Comparison of ENCODE assay signal across 9 mouse cellular contexts in the genomic region with DNA sequence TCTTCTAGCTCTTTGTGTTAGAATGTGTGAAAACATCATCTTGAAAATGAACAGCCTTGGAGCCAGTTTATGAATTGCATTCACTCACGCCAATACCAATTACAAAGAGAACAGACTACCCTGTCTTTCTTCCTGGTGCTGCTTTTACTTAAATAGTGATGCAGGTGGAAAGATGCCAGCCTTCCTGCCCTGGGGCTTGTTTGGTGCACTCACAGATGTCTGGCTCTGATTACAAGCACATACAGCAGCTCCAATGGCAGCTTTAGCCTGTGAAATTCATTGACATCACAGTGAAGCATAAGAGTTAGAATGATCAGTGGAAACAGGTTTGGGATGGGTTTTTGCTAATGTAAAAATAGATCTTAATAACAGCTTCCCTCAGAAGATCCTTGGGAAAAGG.
DNase-seq lines count a peak whose midpoint lies in the region; ATAC-seq and TF ChIP-seq lines count a peak whose summit lies in the region.
"Had no signal": no experiment of that assay in that cellular context is flagged by ENCODE, and none has a peak within 500 bp of the region (broad histone marks: within the 10 kb centered on the region; RNA-seq: fewer than 3 reads in every experiment).

No protein-coding gene starts in this region.

- no peaks in the 10 kb centered on the region for H3K27me3 ChIP-seq in cerebellum, adult 2 months (ENCODE audit: control insufficient read depth, insufficient read depth, low read length)
- H3K27me3 ChIP-seq in neural tube, embryonic 15.5 days (replicated peaks) = no peaks in the 10 kb centered on the region
- H3K27me3 ChIP-seq in heart, embryonic 10.5 days (ENCODE audit: insufficient read depth, poor library complexity, severe bottlenecking) = no peaks in the 10 kb centered on the region
- H3K27me3 ChIP-seq: liver, embryonic 13.5 days had no signal

- 33% methylated on average over 1 of the region's 1 CpGs for WGBS in cerebellum, adult 2 months
- 31% methylated on average over 1 of the region's 1 CpGs for WGBS in neural tube, embryonic 15.5 days
- WGBS in heart, embryonic 10.5 days = 86% methylated on average over 1 of the region's 1 CpGs

- no peak for TF ChIP-seq CTCF in cerebellum, adult 2 months (IDR thresholded peaks at IDR 0.05; ENCODE audit: borderline replicate concordance, insufficient read depth, low read depth, low read length)

- peak; percentile 14 to 42 for DNase-seq in cerebellum, adult 2 months
- no peak for DNase-seq in cerebellum, adult 8-10 months
- DNase-seq in right cerebral cortex, postnatal 10 days (ENCODE audit: low spot score in 2 of 2) = peak; percentile 36 to 37
- DNase-seq in right cerebral cortex, postnatal 25 days = no peak
- DNase-seq in hindlimb bud, embryonic 11.5 days (ENCODE audit: extremely low spot score, low read depth, low spot score) = peak; percentile 6
- no peak for DNase-seq in heart, embryonic 10.5 days (ENCODE audit: low spot score)
- DNase-seq in layer of hippocampus, adult 8-10 months (ENCODE audit: low spot score in 2 of 2) = no peak
- DNase-seq: liver, embryonic 13.5 days had no signal

- H3K9me3 ChIP-seq in neural tube, embryonic 15.5 days (replicated peaks) = no peaks in the 10 kb centered on the region
- no peaks in the 10 kb centered on the region for H3K9me3 ChIP-seq in heart, embryonic 10.5 days
- H3K9me3 ChIP-seq: liver, embryonic 13.5 days had no signal

- no peaks in the 10 kb centered on the region for H3K4me1 ChIP-seq in cerebellum, adult 2 months (ENCODE audit: control insufficient read depth, insufficient read depth, low read length)
- no peaks in the 10 kb centered on the region for H3K4me1 ChIP-seq in neural tube, embryonic 15.5 days
- no peaks in the 10 kb centered on the region for H3K4me1 ChIP-seq in heart, embryonic 10.5 days
- H3K4me1 ChIP-seq: liver, embryonic 13.5 days had no signal

- H3K9ac ChIP-seq in neural tube, embryonic 15.5 days (replicated peaks) = no peak overlapping the region
- H3K9ac ChIP-seq: liver, embryonic 13.5 days had no signal

- peak; percentile 72 for ATAC-seq in neural tube, embryonic 15.5 days (ENCODE audit: low FRiP score)

- H3K4me2 ChIP-seq in neural tube, embryonic 15.5 days = no peak overlapping the region
- H3K4me2 ChIP-seq: liver, embryonic 13.5 days had no signal

- H3K36me3 ChIP-seq in neural tube, embryonic 15.5 days = no peaks in the 10 kb centered on the region
- H3K36me3 ChIP-seq in heart, embryonic 10.5 days = no peaks in the 10 kb centered on the region
- H3K36me3 ChIP-seq: liver, embryonic 13.5 days had no signal

- no peak overlapping the region for H3K27ac ChIP-seq in cerebellum, adult 2 months (ENCODE audit: insufficient read depth, low read length)
- H3K27ac ChIP-seq in neural tube, embryonic 15.5 days (replicated peaks) = peak overlapping the region; percentile 37; the same call in 1 of the 2 replicates
- H3K27ac ChIP-seq in heart, embryonic 10.5 days = no peak overlapping the region
- H3K27ac ChIP-seq: liver, embryonic 13.5 days had no signal

- H3K4me3 ChIP-seq in cerebellum, adult 2 months (replicated peaks; ENCODE audit: insufficient read depth, low read depth, low read length) = no peak overlapping the region
- no peak overlapping the region for H3K4me3 ChIP-seq in neural tube, embryonic 15.5 days (replicated peaks)
- H3K4me3 ChIP-seq in heart, embryonic 10.5 days = no peak overlapping the region
- H3K4me3 ChIP-seq: liver, embryonic 13.5 days had no signal

- no peak for TF ChIP-seq POLR2A in cerebellum, adult 2 months (IDR thresholded peaks at IDR 0.05; ENCODE audit: borderline replicate concordance, insufficient read depth, low read length)

Comparison
In these comparisons a context has a peak if more than half of its experiments do, and no peak if none do; other contexts are left out.
1. DNase-seq: peak in cerebellum, adult 2 months (2 of 2), right cerebral cortex, postnatal 10 days (2 of 2) and hindlimb bud, embryonic 11.5 days (single experiment); none in cerebellum, adult 8-10 months (single experiment), right cerebral cortex, postnatal 25 days (single experiment), heart, embryonic 10.5 days (single experiment) and layer of hippocampus, adult 8-10 months (0 of 2).